Mouse (Mus musculus): ENCODE measurements around the gene Tdp1.

DNA sequence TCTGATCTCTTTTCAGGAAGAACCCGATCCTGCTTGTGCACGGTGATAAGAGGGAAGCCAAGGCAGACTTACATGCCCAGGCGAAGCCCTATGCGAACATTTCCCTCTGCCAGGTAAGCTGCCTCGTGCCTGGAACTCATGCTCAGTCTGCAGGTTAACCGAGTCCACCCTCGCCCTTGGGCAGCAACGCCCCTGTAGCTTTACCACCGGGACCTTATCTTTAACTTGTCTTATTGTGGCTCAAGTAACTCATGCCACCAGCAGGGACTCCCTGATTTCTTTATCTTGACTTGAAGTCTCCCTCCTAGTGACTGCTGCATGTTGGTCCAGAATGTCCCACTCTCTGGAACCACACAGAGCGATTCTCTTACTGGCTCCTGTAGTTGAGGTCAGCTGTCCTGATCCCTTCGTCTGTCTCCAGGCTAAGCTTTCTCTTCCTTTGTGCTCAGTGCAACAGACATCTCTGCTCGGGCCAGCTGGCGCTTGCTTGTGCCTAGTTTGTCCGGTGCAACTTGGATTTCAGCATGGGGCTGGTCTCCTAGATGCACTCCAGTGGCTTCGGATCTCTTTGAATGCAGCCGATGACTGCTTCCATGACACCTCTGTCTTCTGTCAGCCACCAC, 14.0 kb downstream of the Tdp1 start:
- no peak for TF ChIP-seq POLR2A (IDR thresholded peaks at IDR 0.05; ENCODE audit: extremely low read depth, insufficient read depth, low read length)
- no peak for TF ChIP-seq CTCF (IDR thresholded peaks at IDR 0.05; ENCODE audit: low read depth, low read length)
